Mouse (Mus musculus) limb, embryonic 14.5 days (tissue): ENCODE data around the gene Hoxb6. TPM values are rescaled to one million over a fixed set of nuclear protein-coding genes. Genes with fewer than 3 reads are reported as not detected.

Source experiments
- ATAC-seq: fragments of 200-750 bp; cut with Nextera tagmentation; 2 replicates; pipeline ENCODE4 v1.8.0; 2017; ENCODE audit warnings: low read depth, moderate number of reproducible peaks, moderate TSS enrichment; ENCODE audit not compliant: low FRiP score
- DNase-seq: peaks from one replicate; pipeline ENCODE4 v3.0.0-alpha.2; 2015; ENCODE audit warnings: low spot score
- H3K27ac ChIP-seq: fragments of 300-500 bp; sonication (generic); replicated peaks from 2 replicates; pipeline ENCODE4 v1.5.1; 2014; ENCODE audit warnings: low read depth, mild to moderate bottlenecking, low read length, moderate library complexity, mixed read lengths
- H3K27me3 ChIP-seq: fragments of 300-500 bp; sonication (generic); 2 replicates; pipeline ENCODE4 v1.6.1; 2014; ENCODE audit warnings: low read length, mixed read lengths; ENCODE audit not compliant: control insufficient read depth, insufficient read depth
- H3K36me3 ChIP-seq: fragments of 300-500 bp; sonication (generic); 2 replicates; pipeline ENCODE4 v1.6.1; 2014; ENCODE audit warnings: mild to moderate bottlenecking, low read length, moderate library complexity, mixed read lengths; ENCODE audit not compliant: control insufficient read depth, insufficient read depth
- H3K4me1 ChIP-seq: fragments of 300-500 bp; sonication (generic); 2 replicates; pipeline ENCODE4 v1.6.1; 2014; ENCODE audit warnings: antibody characterized with exemption, low read length, mixed read lengths; ENCODE audit not compliant: control insufficient read depth, insufficient read depth
- H3K4me2 ChIP-seq: fragments of 300-500 bp; sonication (generic); replicated peaks from 2 replicates; pipeline ENCODE4 v1.6.1; 2014; ENCODE audit warnings: low read depth, mild to moderate bottlenecking, low read length, moderate library complexity; ENCODE audit not compliant: severe bottlenecking
- H3K4me3 ChIP-seq: fragments of 300-500 bp; sonication (generic); replicated peaks from 2 replicates; pipeline ENCODE4 v1.5.1; 2014; ENCODE audit warnings: low read length
- H3K9ac ChIP-seq: fragments of 300-500 bp; sonication (generic); 2 replicates; pipeline ENCODE4 v1.6.1; 2014; ENCODE audit warnings: mild to moderate bottlenecking, low read depth, low read length, moderate library complexity; ENCODE audit not compliant: severe bottlenecking
- H3K9me3 ChIP-seq: fragments of 300-500 bp; sonication (generic); 2 replicates; pipeline ENCODE4 v1.6.1; 2016; ENCODE audit warnings: low read length; ENCODE audit not compliant: control insufficient read depth
- POLR2A ChIP-seq: fragments of 200-500 bp; IDR thresholded peaks from 2 replicates; pipeline ENCODE4 v1.8.0; 2012; ENCODE audit warnings: inconsistent platforms, mild to moderate bottlenecking, moderate library complexity, borderline replicate concordance; ENCODE audit not compliant: insufficient read depth, insufficient read length; ENCODE audit errors: extremely low read depth
- WGBS: fragments of 180-500 bp; shearing (Covaris S2); extraction: QIAGEN DNeasy Blood & Tissue Kit; methylation state at CpG from one replicate; pipeline ENCODE4 v1.1.7; 2014; 5-methylcytosine and 5-hydroxymethylcytosine counted together
- polyA plus RNA-seq, 2 experiments: library from polyadenylated mRNA; depleted of rRNA in 1 of 2; stranded (reverse) in 1 of 2; unstranded in 1 of 2; fragments of >200 nt; fragmentation: Nextera tagmentation in 1 of 2; extraction: Ambion mirVana in 1 of 2; gene quantifications; 2 replicates each; pipeline versions ENCODE4 v1.2.1 to v1.2.3; 2012 to 2014

The Hoxb6 gene
- polyA plus RNA-seq, 2 experiments = 0.61 to 2.8 TPM

DNA sequence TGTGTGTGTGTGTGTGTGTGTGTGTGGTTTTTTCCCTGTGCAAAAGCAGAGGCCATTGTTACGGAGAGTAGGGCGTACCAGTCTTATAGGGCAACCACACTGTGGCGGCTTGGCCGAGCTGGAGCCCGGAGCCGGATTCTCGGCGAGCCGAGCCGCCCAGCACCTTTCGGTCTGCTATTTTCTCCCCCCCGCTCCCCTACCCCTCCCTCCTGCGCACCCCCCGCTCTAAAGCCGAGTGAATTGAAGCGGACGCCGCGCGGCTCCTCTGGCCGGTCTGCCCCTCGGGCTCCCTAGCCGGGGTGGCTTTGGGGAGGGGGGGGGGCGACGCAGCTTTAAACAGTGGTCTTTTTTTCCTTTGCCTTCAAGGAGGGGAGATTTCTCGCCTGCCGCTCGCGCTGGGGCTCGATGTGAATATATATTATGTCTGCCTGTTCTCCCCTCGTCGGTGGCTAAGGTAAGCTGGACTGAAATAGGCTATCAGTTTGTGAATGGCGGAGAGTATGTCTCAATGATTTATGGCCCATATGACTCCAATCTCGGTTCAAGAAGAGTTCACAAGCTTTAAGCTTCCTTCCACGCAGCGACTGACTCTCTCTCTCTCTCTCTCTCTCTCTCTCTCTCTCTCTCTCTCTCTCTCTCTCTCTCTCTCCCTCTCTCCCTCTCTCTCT, 48.6 kb downstream of the Hoxb6 start:
- peak overlapping the region; percentile 17; the same call in 1 of the 2 replicates for H3K4me3 ChIP-seq
- ATAC-seq (no peak), DNase-seq (peak; percentile 60)
- 1% methylated on average over 36 of the region's 36 CpGs for WGBS
- H3K9me3 ChIP-seq = no peaks in the 10 kb centered on the region
- no peak for TF ChIP-seq POLR2A
- no peaks in the 10 kb centered on the region for H3K36me3 ChIP-seq
- peaks cover 100% of the 10 kb centered on the region for H3K27me3 ChIP-seq
- no peak overlapping the region for H3K27ac ChIP-seq
- peak overlapping the region; percentile 36 for H3K4me2 ChIP-seq
- no peaks in the 10 kb centered on the region for H3K4me1 ChIP-seq
- no peak overlapping the region for H3K9ac ChIP-seq

DNA sequence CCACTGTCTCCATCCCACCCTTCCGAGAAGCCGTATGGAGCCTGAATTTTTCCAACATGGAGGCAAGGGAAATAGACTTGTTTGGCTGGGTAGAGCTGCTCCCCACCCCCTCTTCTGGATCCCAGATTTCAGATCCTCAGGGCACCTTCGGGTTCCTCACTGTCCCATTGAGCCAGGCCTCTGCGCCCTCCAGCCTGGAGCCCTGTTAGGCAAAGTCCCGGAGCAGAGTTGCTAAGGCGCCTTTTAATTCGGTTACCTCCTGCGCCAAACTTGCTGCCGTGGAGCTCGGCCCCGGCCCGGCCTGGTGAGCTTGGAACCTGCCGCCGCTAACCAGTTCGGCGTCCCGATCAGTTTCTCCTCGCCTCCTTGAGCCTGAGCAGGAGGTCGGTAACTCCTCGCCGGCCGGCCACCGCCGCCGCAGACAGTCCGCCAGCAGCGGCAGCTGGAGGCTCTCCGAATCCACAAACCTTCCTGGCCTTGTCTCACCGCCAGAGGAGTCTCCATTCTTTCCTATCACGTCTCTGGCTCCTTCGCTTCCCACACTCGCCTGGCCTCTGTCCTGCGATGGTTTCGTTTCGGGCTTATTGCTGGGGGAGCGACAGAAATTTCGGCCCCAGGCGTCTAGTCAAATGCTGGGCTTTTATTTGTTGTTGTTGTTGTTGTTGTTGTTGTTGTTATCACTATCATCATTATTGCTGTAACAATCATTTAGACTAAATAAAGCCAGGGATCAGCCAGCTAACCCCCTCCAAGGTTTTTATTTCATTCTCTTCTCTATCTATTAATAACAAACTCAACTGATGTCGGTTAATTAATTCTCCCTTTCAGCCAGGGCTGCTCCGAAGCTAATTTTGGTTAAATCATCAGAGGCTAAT, 49.7 kb downstream of the Hoxb6 start:
- no peak overlapping the region for H3K9ac ChIP-seq
- H3K27ac ChIP-seq = no peak overlapping the region
- H3K4me2 ChIP-seq = peak overlapping the region; percentile 27
- no peaks in the 10 kb centered on the region for H3K36me3 ChIP-seq
- DNase-seq = no peak
- peaks cover 100% of the 10 kb centered on the region for H3K27me3 ChIP-seq
- peak; percentile 32; the same call in 1 of the 2 replicates for ATAC-seq
- H3K9me3 ChIP-seq = no peaks in the 10 kb centered on the region
- WGBS = 3% methylated on average over 40 of the region's 40 CpGs
- no peaks in the 10 kb centered on the region for H3K4me1 ChIP-seq
- TF ChIP-seq POLR2A = no peak
- H3K4me3 ChIP-seq = peak overlapping the region; percentile 12

DNA sequence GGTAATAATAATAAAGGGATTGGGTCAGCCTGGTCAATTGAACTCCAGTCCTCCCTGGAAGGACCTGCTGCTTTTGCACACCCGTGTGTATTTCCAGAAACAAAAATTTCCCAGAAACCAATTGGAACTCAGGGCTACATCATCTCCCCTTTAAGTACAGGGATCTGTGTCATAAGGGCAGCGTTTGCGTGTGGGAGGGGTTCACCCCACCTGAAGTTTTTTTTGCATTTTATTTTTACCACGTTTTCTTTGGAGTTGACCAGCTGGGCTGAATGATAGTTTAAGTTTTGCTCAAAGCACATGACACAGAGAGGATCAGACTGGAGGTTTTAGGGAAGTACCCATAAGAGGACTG, 50.3 kb downstream of the Hoxb6 start:
- no peaks in the 10 kb centered on the region for H3K9me3 ChIP-seq
- no peak overlapping the region for H3K27ac ChIP-seq
- no peak overlapping the region for H3K4me3 ChIP-seq
- no peak for TF ChIP-seq POLR2A
- H3K9ac ChIP-seq = no peak overlapping the region
- H3K27me3 ChIP-seq = peaks cover 98% of the 10 kb centered on the region
- no peak overlapping the region for H3K4me2 ChIP-seq
- H3K4me1 ChIP-seq = no peaks in the 10 kb centered on the region
- DNase-seq (no peak), ATAC-seq (no peak)
- WGBS = 10% methylated on average over 4 of the region's 4 CpGs
- H3K36me3 ChIP-seq = no peaks in the 10 kb centered on the region

DNA sequence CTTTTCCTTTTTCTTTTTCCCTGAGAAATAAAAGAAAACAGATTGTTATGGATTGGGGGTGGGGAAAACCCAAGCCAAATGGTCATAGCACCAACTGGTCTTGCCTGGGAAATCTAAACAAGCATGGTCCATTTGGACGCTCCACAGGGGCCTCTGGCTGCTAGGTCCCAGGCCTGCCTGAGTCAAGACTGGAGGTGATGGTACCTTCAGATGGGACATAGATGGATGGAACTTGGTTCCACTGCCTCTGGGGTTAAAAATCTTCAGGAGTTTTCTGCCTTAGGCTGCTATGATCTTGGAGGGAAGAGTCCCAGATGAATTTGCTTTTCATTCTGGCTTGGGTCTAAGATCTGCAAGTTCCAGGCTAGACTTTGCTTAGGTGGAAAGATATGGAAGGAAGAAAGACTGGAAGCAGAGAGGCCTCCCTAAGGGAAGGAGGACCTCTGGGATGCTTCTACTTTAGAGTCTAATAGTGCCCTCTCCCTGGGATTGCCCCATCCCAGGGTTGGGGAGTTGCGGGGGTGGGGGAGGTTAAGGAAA, 51.0 kb downstream of the Hoxb6 start:
- 45% methylated on average over 2 of the region's 2 CpGs for WGBS
- H3K4me1 ChIP-seq = no peaks in the 10 kb centered on the region

DNA sequence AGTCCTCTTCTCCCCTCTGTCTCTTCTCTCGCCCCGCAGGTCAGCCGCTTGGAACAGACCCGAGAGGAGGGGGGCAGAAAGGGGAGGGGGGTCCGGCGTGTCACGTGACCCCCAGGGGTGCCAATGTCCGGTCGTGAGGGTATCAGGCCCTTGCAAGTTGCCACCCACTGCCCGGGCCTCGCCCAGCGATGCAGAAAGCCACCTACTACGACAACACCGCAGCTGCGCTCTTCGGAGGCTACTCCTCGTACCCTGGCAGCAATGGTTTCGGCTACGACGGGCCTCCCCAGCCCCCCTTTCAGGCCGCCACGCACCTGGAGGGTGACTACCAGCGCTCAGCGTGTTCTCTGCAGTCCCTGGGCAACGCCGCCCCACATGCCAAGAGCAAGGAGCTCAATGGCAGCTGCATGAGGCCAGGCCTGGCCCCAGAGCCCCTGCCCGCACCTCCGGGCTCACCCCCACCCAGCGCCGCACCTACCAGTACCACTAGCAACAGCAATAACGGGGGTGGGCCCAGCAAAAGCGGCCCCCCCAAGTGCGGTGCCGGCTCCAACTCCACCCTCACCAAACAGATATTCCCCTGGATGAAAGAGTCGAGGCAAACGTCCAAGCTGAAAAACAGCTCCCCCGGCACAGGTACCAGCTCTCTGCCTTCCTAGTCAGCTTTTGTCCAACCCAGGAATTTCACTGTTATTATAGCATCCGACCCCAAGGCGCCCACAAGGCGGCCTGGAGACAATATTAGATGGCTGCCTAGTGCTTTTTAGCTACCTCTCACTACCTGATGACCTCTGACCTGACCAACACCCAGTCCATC, 52.0 kb downstream of the Hoxb6 start:
- no peaks in the 10 kb centered on the region for H3K36me3 ChIP-seq
- H3K4me3 ChIP-seq = no peak overlapping the region
- H3K27ac ChIP-seq = 0 out of 2 replicates have a peak overlapping the region, but pooled peaks have one; percentile 38
- no peak for ATAC-seq
- H3K9ac ChIP-seq = no peak overlapping the region
- H3K4me1 ChIP-seq = no peaks in the 10 kb centered on the region
- no peak for DNase-seq
- H3K9me3 ChIP-seq = no peaks in the 10 kb centered on the region
- TF ChIP-seq POLR2A = no peak
- no peak overlapping the region for H3K4me2 ChIP-seq
- peaks cover 97% of the 10 kb centered on the region for H3K27me3 ChIP-seq
- WGBS = 10% methylated on average over 34 of the region's 40 CpGs

More for the DNA sequence above, 51.0 kb downstream of the Hoxb6 start:
- H3K27me3 ChIP-seq = peaks cover 97% of the 10 kb centered on the region
- DNase-seq (no peak), ATAC-seq (no peak)
- H3K4me3 ChIP-seq = no peak overlapping the region
- H3K9me3 ChIP-seq = no peaks in the 10 kb centered on the region
- H3K27ac ChIP-seq = no peak overlapping the region
- no peak overlapping the region for H3K9ac ChIP-seq
- no peaks in the 10 kb centered on the region for H3K36me3 ChIP-seq
- no peak for TF ChIP-seq POLR2A
- H3K4me2 ChIP-seq = no peak overlapping the region
